In genomic region chr3:146156811-146157210, GRCm38 (mm10) we compare ENCODE assay signal across 24 mouse cellular contexts. TPM values are rescaled to one million over a fixed set of nuclear protein-coding genes. Genes with fewer than 3 reads are reported as not detected.
"Had no signal": no experiment of that assay in that cellular context is flagged by ENCODE, and none has a peak within 500 bp of the region (broad histone marks: within the 10 kb centered on the region; RNA-seq: fewer than 3 reads in every experiment).

No protein-coding gene starts in this region.

- DNase-seq: kidney, adult 2 months; kidney, postnatal 4 days; layer of hippocampus, adult 9-11 months; liver; lung, adult 18-20 months; lung, postnatal 10 days; midbrain, embryonic 14.5 days; right cerebral cortex, postnatal 4 days had no signal

- H3K4me2 ChIP-seq: limb, embryonic 13.5 days; liver, embryonic 12.5 days; liver, embryonic 15.5 days; lung, embryonic 15.5 days; midbrain, embryonic 11.5 days had no signal

- H3K9ac ChIP-seq: limb, embryonic 13.5 days; liver, embryonic 12.5 days; liver, embryonic 15.5 days; lung, embryonic 15.5 days had no signal

- H3K27ac ChIP-seq: kidney, postnatal 0 days; layer of hippocampus, adult 2 months; limb, embryonic 10.5 days; limb, embryonic 13.5 days; liver, embryonic 12.5 days; liver, embryonic 15.5 days; lung, embryonic 15.5 days had no signal

- H3K4me1 ChIP-seq: lung, embryonic 15.5 days had no signal

- H3K9me3 ChIP-seq: limb, embryonic 10.5 days; limb, embryonic 13.5 days; liver, embryonic 12.5 days; liver, embryonic 15.5 days; lung, embryonic 15.5 days had no signal

- H3K27me3 ChIP-seq: limb, embryonic 13.5 days; liver, embryonic 15.5 days had no signal

- H3K4me3 ChIP-seq: layer of hippocampus, adult 2 months; limb, embryonic 10.5 days; limb, embryonic 13.5 days; liver, embryonic 12.5 days; liver, embryonic 15.5 days; lung, embryonic 15.5 days had no signal

- H3K36me3 ChIP-seq: limb, embryonic 10.5 days; limb, embryonic 13.5 days; liver, embryonic 12.5 days; liver, embryonic 15.5 days; lung, embryonic 15.5 days had no signal

RNA-seq across cellular contexts. Expression of gene Mcoln2, which starts 7.2 kb away (rescaled TPM):
- total RNA-seq: layer of hippocampus, adult 2 months; layer of hippocampus, postnatal 25 days; left cerebral cortex, adult 18-20 months; left cerebral cortex, postnatal 25 days had no signal
- polyA plus RNA-seq: neural tube, embryonic 14.5 days had no signal

RNA-seq across cellular contexts. Expression of gene Mcoln3, which starts 39.6 kb away (rescaled TPM):
- total RNA-seq: layer of hippocampus, adult 2 months; layer of hippocampus, postnatal 25 days; left cerebral cortex, adult 18-20 months; left cerebral cortex, postnatal 25 days had no signal

RNA-seq across cellular contexts. Expression of gene Wdr63, which starts 48.9 kb away (rescaled TPM):
- total RNA-seq: megakaryocyte-erythroid progenitor cell, adult 5-6 weeks had no signal
- polyA plus RNA-seq: intestine, embryonic 14.5 days; kidney, adult 2 months; kidney, embryonic 14.5 days; limb, embryonic 10.5 days; liver, embryonic 15.5 days; midbrain, embryonic 11.5 days; neural tube, embryonic 11.5 days had no signal
